Mouse (Mus musculus) layer of hippocampus, adult 18-20 months (tissue): ENCODE measurements at regions not wholly inside any gene's neighbourhood (a gene's known extent, or its start where the extent isn't known, plus 50 kb on each side); places are given as distances from the start of the nearest gene placed in this dataset.

ENCODE experiments used
- DNase-seq, 2 experiments: peaks; one replicate each; pipeline ENCODE4 v3.0.0; 2022; ENCODE audit warnings: low spot score in 2 of 2

- DNase-seq = no peak
Observed at GRCm38 (mm10) chr10:12059728-12060127, 716.5 kb downstream of the Epm2a start.

- no peak for DNase-seq
Observed at GRCm38 (mm10) chr10:12061069-12061861, 718.1 kb downstream of the Epm2a start.

GRCm38 (mm10) chr10:12062302-12062701, 719.1 kb downstream of the Epm2a start:
- DNase-seq = no peak

- no peak for DNase-seq
Observed at GRCm38 (mm10) chr10:12083961-12084360, 740.8 kb downstream of the Epm2a start.

- DNase-seq = no peak
Observed at GRCm38 (mm10) chr10:12092521-12092920, 749.3 kb downstream of the Epm2a start.

GRCm38 (mm10) chr10:12096678-12097077, 753.5 kb downstream of the Epm2a start:
- DNase-seq = no peak

GRCm38 (mm10) chr10:12107001-12107418, 762.2 kb downstream of the Utrn start:
- DNase-seq = peak in 1 of 2 experiments; percentile 4

- no peak for DNase-seq
Observed at GRCm38 (mm10) chr10:12111720-12112119, 757.4 kb downstream of the Utrn start.

- DNase-seq = no peak
Observed at GRCm38 (mm10) chr10:12115767-12116166, 753.4 kb downstream of the Utrn start.

GRCm38 (mm10) chr10:12116662-12117303, 752.4 kb downstream of the Utrn start:
- DNase-seq = no peak

- no peak for DNase-seq
Observed at GRCm38 (mm10) chr10:12124272-12124671, 744.9 kb downstream of the Utrn start.

GRCm38 (mm10) chr10:12129486-12129885, 739.7 kb downstream of the Utrn start:
- no peak for DNase-seq

- no peak for DNase-seq
Observed at GRCm38 (mm10) chr10:12144691-12145090, 724.5 kb downstream of the Utrn start.

- DNase-seq = no peak
Observed at GRCm38 (mm10) chr10:12146942-12147537, 722.1 kb downstream of the Utrn start.

GRCm38 (mm10) chr10:12170243-12170642, 698.9 kb downstream of the Utrn start:
- DNase-seq = no peak

GRCm38 (mm10) chr10:12174200-12174818, 694.9 kb downstream of the Utrn start:
- peak in 1 of 2 experiments; percentile 12 for DNase-seq

- DNase-seq = no peak
Observed at GRCm38 (mm10) chr10:12175141-12175540, 694.0 kb downstream of the Utrn start.

GRCm38 (mm10) chr10:12177482-12177881, 691.7 kb downstream of the Utrn start:
- DNase-seq = no peak

GRCm38 (mm10) chr10:12180965-12181364, 688.2 kb downstream of the Utrn start:
- no peak for DNase-seq

- DNase-seq = no peak
Observed at GRCm38 (mm10) chr10:12186918-12187639, 682.1 kb downstream of the Utrn start.

GRCm38 (mm10) chr10:12187669-12188342, 681.4 kb downstream of the Utrn start:
- no peak for DNase-seq
